Mouse (Mus musculus) lung, adult 2 months (tissue): ENCODE results near the gene Aloxe3.

Experiments
- CTCF ChIP-seq: fragments of 200-500 bp; IDR thresholded peaks from 2 replicates; pipeline ENCODE4 v1.5.1; 2011; ENCODE audit warnings: mild to moderate bottlenecking, low read length, control low read depth; ENCODE audit not compliant: insufficient read depth
- POLR2A ChIP-seq: fragments of 200-500 bp; IDR thresholded peaks from 2 replicates; pipeline ENCODE4 v1.6.1; 2011; ENCODE audit warnings: low read depth, mild to moderate bottlenecking, control low read depth, low read length, borderline replicate concordance; ENCODE audit errors: extremely low read depth

DNA sequence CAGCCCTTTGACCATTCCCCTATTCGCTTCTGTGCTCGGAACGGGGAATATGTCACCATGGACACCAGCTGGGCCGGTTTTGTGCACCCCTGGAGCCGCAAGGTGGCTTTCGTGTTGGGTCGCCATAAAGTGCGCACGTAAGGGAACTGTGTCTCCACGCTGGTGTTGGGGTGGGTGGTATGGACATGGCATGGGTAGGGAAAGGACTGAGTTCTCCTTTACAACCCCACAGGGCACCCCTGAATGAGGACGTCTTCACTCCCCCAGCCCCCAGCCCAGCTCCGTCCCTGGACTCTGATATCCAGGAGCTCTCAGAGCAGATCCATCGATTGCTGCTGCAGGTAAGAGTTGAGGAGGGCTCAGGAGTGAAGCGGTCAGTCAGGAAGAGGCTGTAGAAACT, 22.6 kb upstream of the Aloxe3 start:
- TF ChIP-seq CTCF = no peak
- TF ChIP-seq POLR2A = no peak
